Mouse (Mus musculus) lung, postnatal 0 days (tissue): ENCODE measurements around the gene Zfp398. TPM values are rescaled to one million over a fixed set of nuclear protein-coding genes. Genes with fewer than 3 reads are reported as not detected.

Source experiments
- ATAC-seq: fragments of 200-750 bp; cut with Nextera tagmentation; 2 replicates; pipeline ENCODE4 v1.8.0; 2017; ENCODE audit warnings: moderate library complexity
- DNase-seq: peaks from one replicate; pipeline ENCODE4 v3.0.0-alpha.2; 2016; ENCODE audit warnings: low spot score
- H3K27ac ChIP-seq: fragments of 300-500 bp; sonication (generic); 2 replicates; pipeline ENCODE4 v1.5.1; 2014; ENCODE audit warnings: antibody characterized with exemption, mild to moderate bottlenecking, low read length, mixed read lengths
- H3K27me3 ChIP-seq: fragments of 300-500 bp; sonication (generic); replicated peaks from 2 replicates; pipeline ENCODE4 v1.6.1; 2014; ENCODE audit warnings: low read length, mixed read lengths; ENCODE audit not compliant: insufficient read depth
- H3K36me3 ChIP-seq: fragments of 300-500 bp; sonication (generic); 2 replicates; pipeline ENCODE4 v1.6.1; 2014; ENCODE audit warnings: low read length, mixed read lengths; ENCODE audit not compliant: insufficient read depth
- H3K4me1 ChIP-seq: fragments of 300-500 bp; sonication (generic); 2 replicates; pipeline ENCODE4 v1.6.1; 2014; ENCODE audit warnings: antibody characterized with exemption, low read depth, low read length, mixed read lengths; ENCODE audit not compliant: insufficient read depth
- H3K4me2 ChIP-seq: fragments of 300-500 bp; sonication (generic); replicated peaks from 2 replicates; pipeline ENCODE4 v1.6.1; 2014; ENCODE audit warnings: low read depth, mild to moderate bottlenecking, low read length, moderate library complexity, mixed read lengths
- H3K4me3 ChIP-seq: fragments of 300-500 bp; sonication (generic); 2 replicates; pipeline ENCODE4 v1.5.1; 2014; ENCODE audit warnings: low read depth, low read length
- H3K9ac ChIP-seq: fragments of 300-500 bp; sonication (generic); replicated peaks from 2 replicates; pipeline ENCODE4 v1.6.1; 2014; ENCODE audit warnings: low read depth, mild to moderate bottlenecking
- H3K9me3 ChIP-seq: fragments of 300-500 bp; sonication (generic); 2 replicates; pipeline ENCODE4 v1.6.1; 2016; ENCODE audit warnings: low read length, mixed read lengths
- CTCF ChIP-seq: IDR thresholded peaks from 2 replicates; pipeline ENCODE4 v1.5.1; 2016; ENCODE audit warnings: antibody characterized with exemption, mild to moderate bottlenecking
- EP300 ChIP-seq: IDR thresholded peaks from 2 replicates; pipeline ENCODE4 v1.6.1; 2016; ENCODE audit warnings: antibody characterized with exemption, mild to moderate bottlenecking, control low read depth
- WGBS: fragments of 180-500 bp; shearing (Covaris S2); extraction: QIAGEN DNeasy Blood & Tissue Kit; methylation state at CpG from one replicate; pipeline ENCODE4 v1.1.7; 2014; 5-methylcytosine and 5-hydroxymethylcytosine counted together
- polyA plus RNA-seq: library from polyadenylated mRNA; unstranded; fragments of >200 nt; fragmentation: Nextera tagmentation; extraction: Ambion mirVana; gene quantifications from 2 replicates; pipeline ENCODE4 v1.2.1, GENCODE M21; 2015

Gene Zfp398
- polyA plus RNA-seq, 1 experiment from 2014 or later, result 4.7 TPM

DNA sequence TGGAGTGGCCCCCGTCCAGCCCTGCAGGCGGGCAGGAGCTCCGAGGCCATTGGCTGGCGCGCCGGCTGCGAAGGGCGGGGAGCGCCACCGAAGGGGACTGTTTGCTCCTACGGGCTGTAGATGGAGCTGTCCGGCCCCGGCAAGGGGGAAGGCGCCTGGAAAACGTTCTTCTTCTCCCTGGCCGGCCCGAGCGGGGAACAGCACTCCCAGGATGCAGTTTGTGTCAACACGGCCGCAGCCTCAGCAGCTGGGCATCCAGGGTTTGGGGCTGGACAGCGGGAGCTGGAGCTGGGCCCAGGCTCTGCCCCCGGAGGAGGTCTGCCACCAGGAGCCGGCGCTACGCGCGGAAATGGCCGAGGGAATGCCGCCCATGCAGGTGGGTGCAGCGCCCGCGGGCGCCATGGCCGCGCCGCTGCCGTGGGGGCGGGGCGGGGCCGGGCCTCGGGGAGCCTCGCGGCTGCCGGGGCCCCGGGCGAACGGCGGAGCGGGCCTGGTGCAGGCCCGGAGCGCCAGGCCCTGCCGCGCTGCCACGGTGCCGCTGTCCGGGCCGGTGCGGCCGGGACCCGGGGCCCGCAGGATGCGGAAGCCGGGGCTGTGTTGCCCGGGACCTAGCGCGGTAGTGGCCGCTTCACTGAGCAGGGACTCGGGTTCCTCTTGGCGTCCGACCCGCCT lies 42.1 kb downstream of the Zfp398 start:
- no peak; the same call in 1 of the 2 replicates for TF ChIP-seq EP300
- peak; percentile 82 for TF ChIP-seq CTCF
- H3K27ac ChIP-seq, result peak overlapping the region; percentile 95
- peaks cover 14% of the 10 kb centered on the region; the same call in 1 of the 2 replicates for H3K4me1 ChIP-seq
- H3K27me3 ChIP-seq, result no peaks in the 10 kb centered on the region
- ATAC-seq, result peak; percentile 98
- DNase-seq, result peak; percentile 97
- peak overlapping the region; percentile 76 for H3K4me2 ChIP-seq
- peak overlapping the region; percentile 92 for H3K4me3 ChIP-seq
- 1% methylated on average over 63 of the region's 71 CpGs for WGBS
- no peaks in the 10 kb centered on the region for H3K9me3 ChIP-seq
- H3K9ac ChIP-seq, result peak overlapping the region; percentile 95
- peaks cover 8% of the 10 kb centered on the region; the same call in 1 of the 2 replicates for H3K36me3 ChIP-seq

DNA sequence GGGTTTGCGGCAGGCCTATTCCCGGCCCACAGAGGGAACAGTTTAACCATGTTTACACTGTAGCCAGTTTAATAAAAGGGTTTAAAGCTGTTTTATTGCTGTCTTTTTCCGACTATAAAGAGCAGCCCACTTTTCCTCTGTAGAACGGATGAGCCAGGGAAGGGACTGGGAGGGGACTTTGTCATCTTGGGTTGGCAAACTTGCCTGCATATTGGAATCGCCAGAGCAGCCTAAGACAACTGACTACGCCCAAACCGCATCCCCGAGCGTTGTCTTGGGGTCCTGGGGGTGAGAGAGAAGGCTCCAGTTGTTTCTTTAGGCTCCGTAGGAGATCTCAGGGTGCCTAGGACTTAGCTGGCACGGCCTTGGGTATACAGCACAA lies 42.7 kb downstream of the Zfp398 start:
- H3K4me2 ChIP-seq, result peak overlapping the region; percentile 76
- peak overlapping the region; percentile 92 for H3K4me3 ChIP-seq
- no peaks in the 10 kb centered on the region for H3K27me3 ChIP-seq
- H3K9me3 ChIP-seq, result no peaks in the 10 kb centered on the region
- H3K9ac ChIP-seq, result peak overlapping the region; percentile 95
- WGBS, result 0% methylated on average over 11 of the region's 11 CpGs
- peak overlapping the region; percentile 95 for H3K27ac ChIP-seq
- peaks cover 8% of the 10 kb centered on the region; the same call in 1 of the 2 replicates for H3K36me3 ChIP-seq
- ATAC-seq (no peak), DNase-seq (no peak)
- peaks cover 14% of the 10 kb centered on the region; the same call in 1 of the 2 replicates for H3K4me1 ChIP-seq
- TF ChIP-seq CTCF, result no peak
- TF ChIP-seq EP300, result no peak

DNA sequence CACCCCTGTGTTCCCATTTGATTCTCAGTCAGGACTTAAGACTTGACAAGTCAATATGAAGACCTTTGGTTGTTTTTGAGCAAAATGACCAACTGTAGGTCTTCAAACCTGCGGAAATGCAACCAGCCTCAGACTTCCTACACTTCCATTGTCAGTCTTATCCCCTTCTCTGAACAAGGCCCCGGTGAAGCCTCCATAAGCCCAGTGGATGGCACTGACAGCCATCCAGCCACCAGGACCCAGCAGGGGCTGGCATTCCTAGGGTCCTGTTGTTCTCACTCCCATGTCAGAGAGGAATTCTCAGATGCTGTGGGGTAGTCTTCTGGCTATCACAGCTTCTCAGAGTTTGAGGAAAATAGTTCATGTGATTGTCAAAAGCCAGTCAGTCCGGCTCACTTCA lies 43.1 kb downstream of the Zfp398 start:
- Histone ChIP-seq H3K27ac (peak overlapping the region; percentile 95), H3K9me3 (no peaks in the 10 kb centered on the region), H3K4me1 (peaks cover 14% of the 10 kb centered on the region; the same call in 1 of the 2 replicates), H3K27me3 (no peaks in the 10 kb centered on the region), H3K4me3 (peak overlapping the region; percentile 92), H3K36me3 (peaks cover 11% of the 10 kb centered on the region; the same call in 1 of the 2 replicates), H3K4me2 (peak overlapping the region; percentile 76), H3K9ac (peak overlapping the region; percentile 95)
- 37% methylated on average over 3 of the region's 3 CpGs for WGBS
- no peak for DNase-seq
- TF ChIP-seq EP300, result no peak
- no peak for TF ChIP-seq CTCF
- no peak for ATAC-seq

- DNase-seq (no peak), ATAC-seq (no peak)
- Histone ChIP-seq H3K9me3 (no peaks in the 10 kb centered on the region), H3K36me3 (peaks cover 17% of the 10 kb centered on the region; the same call in 1 of the 2 replicates), H3K9ac (peak overlapping the region; percentile 95; the same call in 1 of the 2 replicates), H3K27me3 (no peaks in the 10 kb centered on the region), H3K4me1 (peaks cover 14% of the 10 kb centered on the region; the same call in 1 of the 2 replicates), H3K4me3 (no peak overlapping the region), H3K4me2 (peak overlapping the region; percentile 76), H3K27ac (no peak overlapping the region)
- TF ChIP-seq EP300, result no peak
- no peak for TF ChIP-seq CTCF
- WGBS, result 39% methylated on average over 4 of the region's 4 CpGs
Observed at GRCm38 (mm10) chr6:47879049-47879716, 43.7 kb downstream of the Zfp398 start.

DNA sequence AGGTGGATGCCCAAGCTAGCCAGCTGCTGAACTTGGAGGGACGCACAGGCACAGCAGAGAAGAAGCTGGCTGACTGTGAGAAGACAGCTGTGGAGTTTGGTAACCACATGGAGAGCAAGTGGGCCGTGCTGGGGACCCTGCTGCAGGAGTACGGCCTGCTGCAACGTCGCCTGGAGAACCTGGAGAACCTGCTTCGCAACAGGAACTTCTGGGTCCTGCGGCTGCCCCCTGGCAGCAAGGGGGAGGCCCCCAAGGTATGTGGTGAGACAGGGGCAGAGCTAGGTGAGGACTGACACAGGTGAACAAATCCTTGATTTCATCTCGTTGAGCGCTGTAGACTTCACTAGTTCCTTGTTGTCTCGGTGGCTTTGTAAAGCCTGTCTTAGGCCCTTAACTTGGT lies 44.7 kb downstream of the Zfp398 start:
- DNase-seq (no peak), ATAC-seq (no peak)
- no peak overlapping the region for H3K9ac ChIP-seq
- no peaks in the 10 kb centered on the region for H3K27me3 ChIP-seq
- H3K4me3 ChIP-seq, result no peak overlapping the region
- no peak for TF ChIP-seq CTCF
- TF ChIP-seq EP300, result no peak
- H3K27ac ChIP-seq, result no peak overlapping the region
- peaks cover 14% of the 10 kb centered on the region; the same call in 1 of the 2 replicates for H3K4me1 ChIP-seq
- no peak overlapping the region for H3K4me2 ChIP-seq
- 85% methylated on average over 10 of the region's 10 CpGs for WGBS
- H3K9me3 ChIP-seq, result no peaks in the 10 kb centered on the region
- H3K36me3 ChIP-seq, result peaks cover 22% of the 10 kb centered on the region; the same call in 1 of the 2 replicates

DNA sequence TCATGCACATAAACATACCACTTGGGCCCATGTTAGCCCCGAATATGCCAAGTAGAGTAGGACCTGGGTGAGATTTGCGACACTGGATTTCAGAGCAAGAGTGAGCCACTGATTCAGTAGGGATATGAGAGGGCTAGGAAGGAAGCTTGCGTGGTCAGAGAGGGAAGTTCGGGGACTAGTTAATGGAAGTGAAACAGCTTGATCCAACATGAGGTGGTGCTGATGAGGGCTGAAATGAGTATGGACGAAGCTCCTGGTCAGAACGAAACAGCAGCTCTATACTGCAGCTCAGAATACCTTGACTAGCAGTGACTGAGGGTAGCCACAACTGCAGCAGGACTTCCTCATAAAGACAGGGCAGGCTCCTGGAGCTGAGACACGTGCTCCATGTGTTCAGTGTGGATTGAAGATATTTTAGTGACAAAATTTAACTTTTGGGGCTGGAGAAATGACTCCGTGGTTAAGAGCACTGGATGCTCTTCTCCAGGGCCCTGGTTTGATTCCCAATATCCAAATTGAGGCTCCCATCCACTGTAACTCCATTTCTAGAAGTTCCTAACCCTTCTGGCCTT lies 53.4 kb downstream of the Zfp398 start:
- no peak overlapping the region for H3K9ac ChIP-seq
- DNase-seq, result no peak
- no peak overlapping the region for H3K4me3 ChIP-seq
- H3K4me2 ChIP-seq, result no peak overlapping the region
- ATAC-seq, result no peak
- H3K27me3 ChIP-seq, result no peaks in the 10 kb centered on the region
- no peaks in the 10 kb centered on the region for H3K9me3 ChIP-seq
- WGBS, result 80% methylated on average over 8 of the region's 8 CpGs
- peaks cover 40% of the 10 kb centered on the region; the same call in 1 of the 2 replicates for H3K36me3 ChIP-seq
- no peak for TF ChIP-seq EP300
- no peak for TF ChIP-seq CTCF
- H3K4me1 ChIP-seq, result no peaks in the 10 kb centered on the region
- H3K27ac ChIP-seq, result no peak overlapping the region
